Mouse (Mus musculus) limb, embryonic 15.5 days (tissue): ENCODE measurements around the gene Slc25a51. TPM values are rescaled to one million over a fixed set of nuclear protein-coding genes. Genes with fewer than 3 reads are reported as not detected.

Experiments used
- ATAC-seq: fragments of 200-750 bp; cut with Nextera tagmentation; 2 replicates; pipeline ENCODE4 v1.8.0; 2017; ENCODE audit warnings: low read depth, moderate TSS enrichment; ENCODE audit not compliant: insufficient number of reproducible peaks, low FRiP score, low TSS enrichment
- H3K27ac ChIP-seq: fragments of 300-500 bp; sonication (generic); 2 replicates; pipeline ENCODE4 v1.5.1; 2015; ENCODE audit warnings: moderate library complexity, mild to moderate bottlenecking, inconsistent platforms
- H3K27me3 ChIP-seq: fragments of 300-500 bp; sonication (generic); 2 replicates; pipeline ENCODE4 v1.6.1; 2015; ENCODE audit warnings: inconsistent platforms
- H3K36me3 ChIP-seq: fragments of 300-500 bp; sonication (generic); 2 replicates; pipeline ENCODE4 v1.6.1; 2015; ENCODE audit warnings: inconsistent platforms
- H3K4me1 ChIP-seq: fragments of 300-500 bp; sonication (generic); 2 replicates; pipeline ENCODE4 v1.6.1; 2015; ENCODE audit warnings: inconsistent platforms
- H3K4me2 ChIP-seq: fragments of 300-500 bp; sonication (generic); 2 replicates; pipeline ENCODE4 v1.6.1; 2015; ENCODE audit warnings: mild to moderate bottlenecking, inconsistent platforms
- H3K4me3 ChIP-seq: fragments of 300-500 bp; sonication (generic); 2 replicates; pipeline ENCODE4 v1.5.1; 2015; ENCODE audit warnings: mild to moderate bottlenecking, inconsistent platforms
- H3K9ac ChIP-seq: fragments of 300-500 bp; sonication (generic); 2 replicates; pipeline ENCODE4 v1.6.1; 2015; ENCODE audit warnings: inconsistent platforms
- H3K9me3 ChIP-seq: fragments of 300-500 bp; sonication (generic); 2 replicates; pipeline ENCODE4 v1.6.1; 2016; ENCODE audit warnings: inconsistent platforms
- WGBS: fragments of 180-500 bp; shearing (Covaris S2); methylation state at CpG from one replicate; pipeline ENCODE4 v1.1.7; 2015; 5-methylcytosine and 5-hydroxymethylcytosine counted together
- polyA plus RNA-seq: library from polyadenylated mRNA; unstranded; fragments of >200 nt; fragmentation: Nextera tagmentation; extraction: Ambion mirVana; gene quantifications from 2 replicates; pipeline ENCODE4 v1.2.1, GENCODE M21; 2015

The Slc25a51 gene
- polyA plus RNA-seq, 1 experiment from 2014 or later = 61.8 TPM

DNA sequence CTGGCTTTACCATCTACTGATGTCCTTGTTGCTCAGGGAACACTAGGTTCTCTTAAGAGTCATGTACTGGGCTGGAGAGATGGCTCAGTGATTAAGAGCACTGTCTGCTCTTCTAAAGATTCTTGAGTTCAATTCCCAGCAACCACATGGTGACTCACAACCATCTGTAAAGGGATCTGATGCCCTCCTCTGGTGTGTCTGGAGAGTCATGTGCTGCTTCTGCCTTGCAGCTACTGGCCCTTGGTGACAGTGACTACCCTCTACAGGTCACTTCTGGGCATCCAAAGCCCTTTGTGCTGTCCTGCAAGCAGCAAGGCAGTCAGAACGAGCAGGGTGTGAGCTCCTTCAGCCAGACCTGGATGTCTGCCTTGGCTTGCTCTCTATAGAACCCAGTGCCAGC lies 33.2 kb upstream of the Slc25a51 start:
- no peak for ATAC-seq
- H3K27me3 ChIP-seq = no peaks in the 10 kb centered on the region
- no peak overlapping the region for H3K9ac ChIP-seq

DNA sequence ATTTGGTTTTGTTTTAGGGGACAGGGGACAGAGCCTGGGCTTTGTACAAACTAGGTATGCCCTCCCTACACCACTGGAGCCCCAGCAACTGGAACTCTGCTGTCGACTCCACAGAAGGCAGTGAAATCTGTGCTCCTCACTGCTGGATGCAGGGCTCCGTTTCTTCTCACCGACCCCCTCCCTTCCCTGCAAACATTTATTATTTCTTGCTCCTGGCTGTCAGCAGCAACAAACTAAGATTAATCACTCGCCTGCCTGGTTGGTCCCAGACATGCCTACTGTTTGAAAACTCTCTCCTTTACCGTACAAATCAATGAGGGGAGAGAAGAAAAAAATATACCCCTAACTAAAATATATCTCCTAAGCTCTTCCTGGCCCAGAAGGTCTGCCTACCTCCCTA lies 30.7 kb upstream of the Slc25a51 start:
- H3K27ac ChIP-seq = no peak overlapping the region
- H3K4me1 ChIP-seq = peaks cover 45% of the 10 kb centered on the region
- H3K9me3 ChIP-seq = no peaks in the 10 kb centered on the region
- ATAC-seq = no peak
- H3K27me3 ChIP-seq = no peaks in the 10 kb centered on the region
- no peak overlapping the region for H3K4me3 ChIP-seq
- no peak overlapping the region for H3K9ac ChIP-seq
- WGBS = 15% methylated on average over 5 of the region's 5 CpGs
- H3K4me2 ChIP-seq = no peak overlapping the region
- peaks cover 7% of the 10 kb centered on the region for H3K36me3 ChIP-seq

More for the DNA sequence above, 33.2 kb upstream of the Slc25a51 start:
- H3K4me3 ChIP-seq = no peak overlapping the region
- no peaks in the 10 kb centered on the region for H3K9me3 ChIP-seq
- H3K27ac ChIP-seq = no peak overlapping the region
- peaks cover 24% of the 10 kb centered on the region for H3K36me3 ChIP-seq
- 54% methylated on average over 1 of the region's 1 CpGs for WGBS
- H3K4me1 ChIP-seq = peaks cover 21% of the 10 kb centered on the region
- H3K4me2 ChIP-seq = no peak overlapping the region

DNA sequence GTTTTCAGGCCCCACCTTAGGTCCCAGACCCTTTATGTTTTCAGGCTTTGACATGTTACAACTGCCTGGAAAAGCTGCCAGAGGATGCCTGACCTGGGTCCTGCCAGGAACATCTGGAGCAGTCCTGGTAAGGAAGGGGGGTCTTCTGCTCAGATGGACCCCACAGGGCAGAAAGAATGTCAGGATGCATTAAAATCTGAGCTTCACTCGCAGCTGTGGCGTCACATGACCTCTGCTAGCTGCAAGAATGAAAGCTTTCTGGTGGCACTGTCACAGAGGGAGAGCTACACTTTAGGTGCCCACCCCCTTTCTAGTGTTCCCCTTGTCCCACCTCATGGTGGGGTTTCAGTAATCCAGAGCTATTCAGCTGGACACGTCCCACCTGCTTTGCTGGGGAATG lies 28.4 kb upstream of the Slc25a51 start:
- H3K9ac ChIP-seq = no peak overlapping the region
- H3K4me1 ChIP-seq = peaks cover 56% of the 10 kb centered on the region
- no peak overlapping the region for H3K4me2 ChIP-seq
- no peak for ATAC-seq
- H3K36me3 ChIP-seq = no peaks in the 10 kb centered on the region; the same call in 1 of the 2 replicates
- no peak overlapping the region for H3K27ac ChIP-seq
- 30% methylated on average over 3 of the region's 3 CpGs for WGBS
- no peak overlapping the region for H3K4me3 ChIP-seq
- no peaks in the 10 kb centered on the region for H3K9me3 ChIP-seq
- H3K27me3 ChIP-seq = no peaks in the 10 kb centered on the region

DNA sequence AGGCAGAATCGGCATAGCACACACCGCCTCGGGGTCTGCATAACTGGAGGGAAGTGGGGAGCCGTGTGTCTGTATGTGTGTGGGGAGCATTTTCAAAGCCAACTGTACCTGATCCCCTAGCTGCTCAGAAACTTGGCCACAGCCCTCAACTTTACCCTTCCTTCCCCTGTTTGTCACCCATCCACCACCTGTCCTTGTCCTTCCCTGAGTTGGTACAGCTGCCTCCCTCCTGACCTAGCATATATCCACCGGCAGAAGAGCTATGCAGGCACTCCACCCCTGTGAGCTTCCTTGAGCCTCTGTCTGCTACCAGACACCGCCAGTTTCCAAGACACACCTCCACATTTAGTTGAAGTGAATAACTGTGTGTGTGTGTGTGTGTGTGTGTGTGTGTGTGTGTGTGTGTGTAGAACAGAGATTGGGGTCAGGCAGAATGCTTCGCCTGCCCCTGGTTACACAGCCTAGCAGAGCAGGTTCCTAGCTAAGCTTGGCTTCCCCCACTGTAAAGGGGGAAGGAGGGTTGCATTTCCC lies 27.9 kb upstream of the Slc25a51 start:
- H3K4me2 ChIP-seq = no peak overlapping the region
- no peak for ATAC-seq
- H3K36me3 ChIP-seq = no peaks in the 10 kb centered on the region; the same call in 1 of the 2 replicates
- no peaks in the 10 kb centered on the region for H3K9me3 ChIP-seq
- peaks cover 56% of the 10 kb centered on the region for H3K4me1 ChIP-seq
- H3K4me3 ChIP-seq = no peak overlapping the region
- no peaks in the 10 kb centered on the region for H3K27me3 ChIP-seq
- H3K9ac ChIP-seq = no peak overlapping the region
- WGBS = 45% methylated on average over 7 of the region's 7 CpGs
- peak overlapping the region; percentile 17; the same call in 1 of the 2 replicates for H3K27ac ChIP-seq

DNA sequence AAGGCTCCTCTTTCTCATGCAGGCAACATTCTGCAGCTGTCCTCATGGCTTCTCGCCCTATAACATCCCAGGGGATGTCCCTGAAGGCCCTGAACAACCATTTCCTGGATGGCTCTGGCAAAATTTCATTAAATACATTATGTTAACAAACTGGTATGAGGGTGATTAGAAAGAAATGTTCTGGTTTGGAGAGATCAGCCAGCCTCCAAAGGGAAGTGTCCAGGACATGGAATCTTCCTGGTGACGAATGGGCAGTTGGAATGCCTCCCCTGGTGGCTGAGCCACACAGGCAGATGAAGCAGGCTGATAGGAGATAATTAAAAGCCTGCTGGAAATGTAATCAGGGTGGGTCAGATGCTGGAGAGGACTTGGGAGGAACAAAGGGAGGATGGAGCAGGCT lies 27.3 kb upstream of the Slc25a51 start:
- no peaks in the 10 kb centered on the region for H3K27me3 ChIP-seq
- H3K27ac ChIP-seq = peak overlapping the region; percentile 17
- no peak for ATAC-seq
- no peak overlapping the region for H3K9ac ChIP-seq
- H3K4me3 ChIP-seq = no peak overlapping the region
- no peaks in the 10 kb centered on the region; the same call in 1 of the 2 replicates for H3K36me3 ChIP-seq
- H3K4me1 ChIP-seq = peaks cover 56% of the 10 kb centered on the region
- WGBS = 54% methylated on average over 2 of the region's 2 CpGs
- H3K4me2 ChIP-seq = no peak overlapping the region
- no peaks in the 10 kb centered on the region for H3K9me3 ChIP-seq

GRCm38 (mm10) chr4:45434681-45435080 lies 26.1 kb upstream of the Slc25a51 start:
- no peak overlapping the region for H3K4me3 ChIP-seq
- 49% methylated on average over 4 of the region's 4 CpGs for WGBS
- peaks cover 56% of the 10 kb centered on the region for H3K4me1 ChIP-seq
- no peaks in the 10 kb centered on the region for H3K9me3 ChIP-seq
- H3K36me3 ChIP-seq = no peaks in the 10 kb centered on the region
- no peak for ATAC-seq
- H3K27me3 ChIP-seq = no peaks in the 10 kb centered on the region
- H3K27ac ChIP-seq = no peak overlapping the region
- no peak overlapping the region for H3K9ac ChIP-seq
- H3K4me2 ChIP-seq = no peak overlapping the region

DNA sequence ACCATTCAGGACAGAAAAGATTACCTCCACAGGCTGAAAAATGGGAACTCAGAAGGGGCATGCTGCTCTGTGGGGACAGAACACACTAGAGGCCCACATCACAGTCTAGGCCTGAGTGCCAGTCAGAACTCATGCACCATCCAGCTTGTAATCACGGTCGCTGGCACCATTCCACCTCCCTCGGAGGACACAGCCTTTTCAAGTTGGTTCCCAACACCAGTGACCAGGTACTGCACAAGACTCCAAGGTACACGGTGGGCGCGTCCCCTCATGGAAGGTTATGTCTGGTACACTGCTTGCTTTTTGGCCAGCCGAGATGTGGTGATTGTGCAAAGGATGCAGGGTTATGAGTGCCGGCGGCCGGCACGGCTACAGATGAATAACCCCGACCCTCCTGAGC lies 25.5 kb upstream of the Slc25a51 start:
- no peak overlapping the region for H3K9ac ChIP-seq
- no peak overlapping the region for H3K4me2 ChIP-seq
- no peaks in the 10 kb centered on the region for H3K9me3 ChIP-seq
- H3K27ac ChIP-seq = no peak overlapping the region
- H3K4me3 ChIP-seq = no peak overlapping the region
- H3K36me3 ChIP-seq = no peaks in the 10 kb centered on the region
- 55% methylated on average over 12 of the region's 12 CpGs for WGBS
- H3K4me1 ChIP-seq = peaks cover 50% of the 10 kb centered on the region
- H3K27me3 ChIP-seq = no peaks in the 10 kb centered on the region
- ATAC-seq = no peak

DNA sequence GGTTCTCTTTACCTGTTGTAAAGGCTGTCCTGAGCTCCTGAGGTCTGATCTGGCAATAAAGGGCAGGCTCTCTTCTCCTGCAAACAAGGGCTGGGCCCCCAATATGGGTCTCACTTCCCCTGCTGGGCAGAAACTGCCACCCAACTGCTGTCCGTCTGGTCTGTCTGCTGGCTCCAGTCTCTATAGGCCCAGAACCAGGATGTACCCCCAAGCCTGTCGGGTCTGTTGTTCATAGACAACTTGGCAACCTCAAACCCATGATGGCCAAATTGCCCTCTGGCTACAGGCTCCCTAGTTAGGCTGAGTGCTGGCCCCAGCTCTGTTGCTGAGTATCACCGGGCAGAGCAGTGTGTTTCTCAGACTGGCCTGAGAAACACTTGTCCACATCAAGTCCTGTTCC lies 23.2 kb upstream of the Slc25a51 start:
- Histone ChIP-seq H3K27me3 (no peaks in the 10 kb centered on the region), H3K27ac (no peak overlapping the region), H3K4me2 (no peak overlapping the region), H3K9me3 (no peaks in the 10 kb centered on the region), H3K36me3 (no peaks in the 10 kb centered on the region), H3K4me3 (no peak overlapping the region), H3K4me1 (peaks cover 38% of the 10 kb centered on the region), H3K9ac (no peak overlapping the region)
- 66% methylated on average over 3 of the region's 3 CpGs for WGBS
- ATAC-seq = no peak

GRCm38 (mm10) chr4:45431316-45431715 lies 22.8 kb upstream of the Slc25a51 start:
- WGBS = 87% methylated on average over 3 of the region's 3 CpGs
- H3K9me3 ChIP-seq = no peaks in the 10 kb centered on the region
- ATAC-seq = no peak
- H3K36me3 ChIP-seq = no peaks in the 10 kb centered on the region
- peaks cover 33% of the 10 kb centered on the region for H3K4me1 ChIP-seq
- no peak overlapping the region for H3K27ac ChIP-seq
- H3K9ac ChIP-seq = no peak overlapping the region
- no peaks in the 10 kb centered on the region for H3K27me3 ChIP-seq
- no peak overlapping the region for H3K4me2 ChIP-seq
- H3K4me3 ChIP-seq = no peak overlapping the region

DNA sequence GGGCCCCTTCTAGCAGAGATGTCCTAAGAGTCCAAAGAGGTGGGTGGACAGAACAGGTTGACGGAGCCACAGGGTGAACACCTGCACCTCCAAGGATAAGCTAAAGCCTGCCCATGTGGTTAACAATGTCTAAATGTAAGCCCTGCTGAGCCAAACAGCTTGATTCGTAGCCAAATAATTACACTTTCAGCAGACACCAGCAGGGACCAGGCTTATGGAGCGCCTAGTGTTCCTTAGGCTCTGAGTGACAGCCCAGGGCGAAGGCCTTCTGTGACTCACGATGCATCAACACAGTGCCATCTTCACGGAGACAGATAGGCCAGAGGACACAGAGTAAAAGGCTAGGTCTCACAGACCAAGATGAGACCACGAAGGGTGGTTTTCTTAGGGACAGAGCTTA lies 20.9 kb upstream of the Slc25a51 start:
- Histone ChIP-seq H3K27me3 (no peaks in the 10 kb centered on the region), H3K4me1 (peaks cover 15% of the 10 kb centered on the region), H3K9me3 (no peaks in the 10 kb centered on the region), H3K9ac (no peak overlapping the region), H3K4me3 (no peak overlapping the region), H3K36me3 (no peaks in the 10 kb centered on the region), H3K27ac (no peak overlapping the region), H3K4me2 (no peak overlapping the region)
- ATAC-seq = no peak
- WGBS = 75% methylated on average over 7 of the region's 7 CpGs

DNA sequence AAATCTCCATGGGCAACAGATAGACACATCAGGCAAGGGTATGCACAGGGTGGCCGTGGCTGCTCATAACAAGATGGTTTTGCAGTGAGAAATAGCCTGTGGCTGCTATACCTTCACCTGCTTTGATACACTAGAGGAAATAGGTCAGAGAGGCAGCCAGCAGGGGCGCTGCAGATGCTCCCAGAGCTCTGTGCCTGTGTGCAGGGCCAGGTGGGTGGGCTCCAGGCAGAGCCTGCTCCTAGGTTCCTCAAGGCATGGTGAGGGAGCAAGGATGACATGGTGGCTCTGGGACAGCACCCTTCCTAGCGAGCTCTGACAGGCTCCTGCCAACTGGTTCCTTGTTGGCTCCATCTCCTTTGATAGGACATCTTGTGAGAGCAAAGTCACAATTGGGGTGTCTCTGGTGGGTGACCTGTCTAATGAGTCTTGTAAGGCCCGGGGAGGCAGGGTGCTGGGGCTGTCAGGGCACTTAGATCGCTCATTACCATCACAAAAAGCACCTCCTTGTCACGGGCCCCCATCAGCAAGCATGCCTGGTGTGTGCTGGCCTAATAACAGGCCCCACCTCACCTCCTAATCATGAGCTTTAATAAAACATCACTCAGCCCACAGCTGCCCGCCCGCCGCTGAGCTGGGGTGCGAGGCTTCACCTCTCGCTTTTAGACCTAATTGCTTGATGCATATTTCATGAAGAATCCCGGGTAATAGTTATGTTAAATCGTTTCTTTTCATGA lies 18.3 kb upstream of the Slc25a51 start:
- Histone ChIP-seq H3K4me2 (no peak overlapping the region), H3K27me3 (no peaks in the 10 kb centered on the region), H3K9me3 (no peaks in the 10 kb centered on the region), H3K4me1 (peaks cover 5% of the 10 kb centered on the region; the same call in 1 of the 2 replicates), H3K9ac (no peak overlapping the region), H3K36me3 (no peaks in the 10 kb centered on the region), H3K4me3 (no peak overlapping the region), H3K27ac (no peak overlapping the region)
- no peak for ATAC-seq
- 49% methylated on average over 13 of the region's 13 CpGs for WGBS

DNA sequence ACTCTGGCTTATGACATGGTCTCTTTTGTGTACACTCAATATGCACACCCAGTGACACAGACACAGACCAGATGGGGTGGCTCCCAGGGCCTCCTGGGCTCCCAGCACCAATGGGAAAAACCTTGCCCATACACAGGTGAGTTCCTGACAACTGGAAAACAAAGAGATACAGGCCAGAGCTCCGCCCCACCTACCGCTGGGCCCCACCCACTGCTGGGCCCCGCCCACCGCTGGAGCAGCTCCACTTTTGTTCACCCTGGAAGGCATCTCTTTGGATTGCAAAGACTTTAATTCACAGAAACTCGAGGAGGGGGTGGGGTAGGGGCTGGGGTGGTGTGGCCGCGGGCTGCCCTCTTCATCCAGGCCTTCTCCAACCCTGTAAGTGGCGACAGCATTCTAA lies 14.8 kb upstream of the Slc25a51 start:
- H3K36me3 ChIP-seq = no peaks in the 10 kb centered on the region
- no peak for ATAC-seq
- H3K4me3 ChIP-seq = no peak overlapping the region
- H3K4me2 ChIP-seq = no peak overlapping the region
- H3K27me3 ChIP-seq = no peaks in the 10 kb centered on the region
- no peak overlapping the region for H3K27ac ChIP-seq
- H3K9me3 ChIP-seq = no peaks in the 10 kb centered on the region
- no peak overlapping the region for H3K9ac ChIP-seq
- H3K4me1 ChIP-seq = peaks cover 14% of the 10 kb centered on the region
- 35% methylated on average over 8 of the region's 8 CpGs for WGBS
